Mouse (Mus musculus) gonadal fat pad, adult 2 months (tissue): ENCODE measurements around the gene Txk. TPM values are rescaled to one million over a fixed set of nuclear protein-coding genes. Genes with fewer than 3 reads are reported as not detected.
A peak's percentile ranks its signal among the peaks of the same experiment; 100 is the strongest.

Experiments used
- DNase-seq: peaks from one replicate; pipeline ENCODE4 v3.0.0-alpha.2; 2012; ENCODE audit warnings: low read depth
- polyA plus RNA-seq: library from polyadenylated mRNA; depleted of rRNA; stranded (reverse); fragments of >200 nt; gene quantifications from 2 replicates; pipeline ENCODE4 v1.2.3, GENCODE M21; 2012

Txk gene
- polyA plus RNA-seq, 1 experiment = 0.20 TPM

- no peak for DNase-seq
Observed at GRCm38 (mm10) chr5:72694684-72695083, 57.9 kb downstream of the Txk start.

GRCm38 (mm10) chr5:72690516-72690915 lies 62.1 kb downstream of the Txk start:
- DNase-seq = no peak

- DNase-seq = no peak
Observed at GRCm38 (mm10) chr5:72689556-72689955, 63.0 kb downstream of the Txk start.

DNA sequence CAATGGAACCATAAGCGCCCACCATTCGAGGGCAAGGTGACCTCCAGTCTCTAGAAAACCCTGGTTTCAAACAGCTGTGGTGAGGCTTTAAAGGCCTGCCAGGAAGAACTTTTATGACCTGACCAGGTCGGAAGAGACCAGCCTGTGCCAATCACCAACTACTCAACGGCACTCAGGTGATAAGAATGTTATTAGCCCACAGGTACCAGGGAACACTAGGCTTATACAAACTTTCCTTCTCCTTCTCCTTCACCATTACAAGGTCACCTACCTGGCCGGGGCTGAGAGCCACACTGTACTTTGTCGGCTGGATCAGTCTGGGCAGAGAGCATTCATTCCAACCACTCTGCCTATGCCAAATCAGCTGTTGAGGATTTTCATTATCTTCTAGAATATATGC lies 71.1 kb downstream of the Txk start:
- DNase-seq = no peak

DNA sequence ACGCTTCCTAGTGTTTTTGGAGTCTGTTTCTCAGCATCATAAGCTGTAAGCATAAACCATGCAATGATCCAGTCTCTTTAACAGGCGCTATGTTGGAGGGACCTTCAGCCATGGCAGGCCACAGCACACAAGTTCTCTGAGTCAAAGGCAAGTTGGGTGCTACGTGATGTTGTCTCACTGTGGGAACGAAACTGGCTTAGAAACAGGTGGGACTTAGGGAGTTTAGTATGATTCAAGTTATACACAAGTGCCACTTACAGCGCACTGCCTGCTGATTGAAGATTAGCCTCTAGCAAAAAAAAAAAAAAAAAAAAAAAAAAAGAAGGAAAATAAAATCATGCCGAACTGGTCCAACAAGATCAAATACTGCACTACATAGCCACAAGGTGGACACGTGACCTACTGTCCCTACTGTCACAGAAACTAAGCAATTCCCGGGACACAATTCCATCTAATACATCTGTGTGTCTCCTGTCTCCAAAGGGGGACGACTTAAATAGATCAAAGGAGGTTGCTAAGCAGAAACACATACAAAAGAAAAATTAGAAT lies 77.5 kb downstream of the Txk start:
- no peak for DNase-seq

- no peak for DNase-seq
Observed at GRCm38 (mm10) chr5:72671017-72671699, 81.4 kb downstream of the Txk start.

DNA sequence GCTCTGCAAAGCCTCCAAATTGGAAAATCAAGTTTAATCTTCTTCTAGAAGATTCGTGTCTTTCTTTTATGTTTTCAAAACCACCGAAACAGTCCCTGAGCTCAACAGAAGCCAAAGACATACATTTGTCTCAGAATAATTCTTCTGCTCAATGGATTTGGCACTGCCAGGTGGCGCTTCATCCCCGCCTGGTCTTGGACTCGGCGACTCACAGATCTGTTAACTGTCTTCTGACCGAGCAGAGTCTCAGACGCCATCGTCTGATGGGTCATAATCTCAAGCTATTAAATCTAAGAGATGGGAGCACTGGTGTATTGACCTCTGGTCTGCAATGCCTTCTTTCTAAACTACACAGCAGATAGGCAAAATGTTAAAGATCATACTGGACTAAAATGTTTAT lies 84.2 kb downstream of the Txk start:
- DNase-seq = no peak

GRCm38 (mm10) chr5:72666428-72666827 lies 86.1 kb downstream of the Txk start:
- no peak for DNase-seq

GRCm38 (mm10) chr5:72665281-72665680 lies 87.3 kb downstream of the Txk start:
- no peak for DNase-seq

DNA sequence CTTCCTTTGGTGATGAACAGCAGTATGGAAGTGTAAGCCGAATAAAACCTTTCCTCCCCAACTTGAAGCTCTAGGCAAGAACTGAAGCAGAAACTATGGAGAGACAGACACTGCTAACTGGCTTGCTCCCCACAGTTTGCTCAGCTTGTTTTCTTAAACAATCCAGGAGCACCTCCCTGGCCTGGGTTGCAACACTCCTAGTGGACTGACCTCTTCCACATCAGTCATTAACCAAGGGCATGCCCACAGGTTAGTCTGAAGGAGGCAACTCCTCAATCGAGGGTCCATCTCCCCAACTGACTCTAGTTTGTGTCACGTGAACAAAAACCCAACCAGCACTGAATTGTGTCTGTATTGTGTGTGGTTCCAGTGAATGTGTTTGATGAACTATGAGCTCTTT lies 87.7 kb downstream of the Txk start:
- DNase-seq = no peak

- no peak for DNase-seq
Observed at GRCm38 (mm10) chr5:72664126-72664525, 88.5 kb downstream of the Txk start.

DNA sequence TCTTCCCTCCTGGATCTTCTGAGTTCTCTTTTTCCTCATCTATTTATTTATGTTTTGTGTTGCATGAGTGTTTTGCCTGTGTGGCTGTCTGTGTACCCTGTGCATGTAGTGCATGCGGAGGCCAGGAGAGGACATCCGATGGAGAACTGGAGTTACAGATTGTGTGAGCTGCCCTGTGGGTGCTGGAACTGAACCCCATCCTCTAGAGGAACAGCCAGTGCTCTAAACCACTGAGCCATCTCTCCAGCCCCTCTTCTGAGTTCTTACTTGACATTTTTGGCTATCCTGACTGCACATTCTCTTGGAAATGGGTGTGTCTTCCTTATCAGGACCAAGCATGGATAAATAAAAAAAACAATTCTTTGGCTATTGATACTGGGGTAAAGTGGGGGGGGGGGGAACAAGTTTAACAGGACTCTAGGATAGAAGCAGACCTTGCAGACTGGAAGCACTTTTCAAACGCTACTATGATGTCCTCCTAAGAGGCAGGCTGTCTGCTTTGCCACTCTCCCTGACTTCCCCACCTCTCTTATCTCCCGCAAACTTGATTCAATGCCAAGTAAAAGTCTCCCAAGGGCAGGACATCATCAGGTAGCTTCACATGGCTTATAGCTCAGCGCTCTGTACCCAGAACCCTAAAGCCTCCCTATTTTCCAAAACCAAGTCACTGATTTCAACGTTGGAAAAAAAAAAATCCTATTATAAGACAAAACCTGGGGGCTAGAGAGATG lies 91.4 kb downstream of the Txk start:
- DNase-seq = no peak

- no peak for DNase-seq
Observed at GRCm38 (mm10) chr5:72658375-72658774, 94.2 kb downstream of the Txk start.

DNA sequence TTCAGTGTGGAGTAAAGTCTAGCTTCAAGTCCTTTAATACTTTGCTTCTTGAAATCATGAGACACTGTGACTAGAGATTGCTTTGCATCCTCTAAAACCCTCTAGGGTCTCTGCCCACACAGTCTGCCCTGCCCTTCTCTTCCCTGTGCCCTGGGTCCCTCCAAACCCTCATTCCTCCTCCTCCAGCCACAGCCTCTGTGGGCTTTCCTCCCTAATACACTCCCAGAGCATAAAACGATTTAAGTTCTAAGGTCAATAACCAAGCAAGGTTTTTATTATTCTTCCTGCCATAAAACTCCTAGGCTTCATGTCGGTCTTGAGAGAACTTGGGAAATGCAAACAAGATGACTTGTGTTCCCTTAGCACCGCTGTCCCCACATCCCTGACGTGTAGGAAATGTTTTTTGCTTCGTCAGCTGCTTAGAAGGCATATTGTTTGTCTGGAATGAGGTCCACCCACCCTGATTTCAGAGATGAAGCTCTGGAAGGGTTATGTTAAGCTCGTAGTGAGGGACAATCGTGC lies 96.2 kb downstream of the Txk start:
- DNase-seq = no peak

DNA sequence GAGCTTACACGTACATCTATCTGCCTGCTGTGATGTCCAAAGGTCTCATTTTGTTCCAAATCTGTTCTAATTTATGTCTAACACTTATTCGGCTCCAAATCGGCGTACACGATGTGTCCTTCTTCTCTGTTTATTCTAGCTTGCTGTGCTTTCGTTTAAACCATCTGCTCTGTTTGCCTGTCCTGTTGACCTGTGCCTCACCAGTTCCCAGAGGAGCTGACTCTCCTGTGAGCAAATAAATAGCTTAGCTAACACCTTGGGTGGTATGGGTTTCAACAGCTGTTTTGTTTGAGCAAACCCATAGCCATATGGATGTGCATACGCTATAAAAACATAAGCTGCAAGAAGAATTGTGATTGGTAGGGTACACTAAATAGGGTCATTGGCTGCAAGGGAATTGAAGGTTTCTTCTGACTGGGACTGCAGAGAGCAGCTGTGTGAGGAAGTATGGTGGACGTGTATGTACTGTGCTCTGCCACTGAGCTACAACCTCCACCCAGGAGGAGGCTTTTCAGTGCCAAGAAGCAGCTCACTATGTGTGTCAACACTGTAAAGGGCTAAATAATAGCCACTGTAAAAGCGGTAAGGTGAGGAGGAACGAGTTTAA lies 99.4 kb downstream of the Txk start:
- no peak for DNase-seq

DNA sequence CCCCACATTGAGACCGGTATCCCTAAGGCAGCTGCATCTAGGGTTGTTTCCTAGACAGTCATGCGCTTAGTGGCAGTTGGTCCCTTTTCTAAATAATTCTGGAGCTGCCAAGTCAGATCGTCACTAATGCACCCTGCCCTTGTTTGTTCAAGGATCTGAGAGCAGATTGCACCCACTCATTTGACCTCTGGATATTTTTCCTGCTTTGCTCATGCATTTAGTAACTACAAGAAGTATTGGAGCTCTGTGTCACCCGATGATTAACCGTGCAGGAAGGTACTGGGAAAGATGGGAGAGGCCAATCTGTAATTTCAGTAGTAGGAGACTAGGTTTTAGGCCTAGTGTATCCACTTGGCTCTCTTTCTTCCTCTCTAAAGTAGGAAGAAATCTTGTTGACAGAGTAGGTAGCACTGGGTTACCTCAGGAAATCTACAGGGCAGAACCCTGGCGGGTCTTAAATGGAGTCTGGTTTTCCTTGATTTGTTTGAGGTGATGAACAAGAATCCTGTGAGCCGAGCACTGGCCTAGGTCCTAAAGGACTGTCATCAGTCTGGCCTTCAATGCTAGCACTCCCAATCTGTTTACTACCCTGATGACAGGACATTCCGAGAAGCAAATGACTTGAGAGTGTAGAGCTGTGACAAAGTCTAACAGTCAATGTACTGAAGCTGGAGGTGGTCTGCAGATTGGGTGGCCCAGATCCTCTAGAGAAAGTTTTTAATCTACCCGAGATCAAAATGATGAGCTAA lies 103.4 kb downstream of the Txk start:
- DNase-seq = peak; percentile 96

GRCm38 (mm10) chr5:72647958-72648595 lies 104.5 kb downstream of the Txk start:
- DNase-seq = no peak

DNA sequence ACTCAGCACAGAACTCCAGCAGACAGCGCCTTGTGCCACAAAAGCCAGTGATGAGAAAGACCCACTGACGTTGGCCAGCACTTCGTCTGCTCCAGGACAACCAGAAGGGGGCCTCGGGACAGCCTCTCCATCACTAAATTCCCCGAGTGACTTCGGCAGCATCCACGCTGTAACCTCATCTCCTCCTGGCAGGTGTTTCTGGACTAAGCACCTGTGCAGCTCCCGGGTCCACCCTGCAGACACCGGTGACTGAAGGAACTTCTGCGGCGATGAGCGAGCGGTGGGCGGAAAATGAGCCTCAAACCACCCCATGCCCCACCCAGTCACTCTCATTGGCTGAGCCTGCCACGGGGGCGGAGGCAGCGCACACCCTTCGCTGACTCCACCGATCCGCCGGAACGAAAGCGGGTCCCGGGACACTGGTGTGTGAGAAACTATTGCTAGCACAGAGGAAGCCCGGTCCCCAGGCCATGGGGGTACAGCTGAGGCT lies 105.1 kb downstream of the Txk start, which contains the start of gene Nipal1:
Gene Nipal1 (plus strand): TSS at position 378 of the 490 bp plus-strand sequence.
- no peak for DNase-seq

GRCm38 (mm10) chr5:72646996-72647395 lies 105.6 kb downstream of the Txk start:
- DNase-seq = no peak

DNA sequence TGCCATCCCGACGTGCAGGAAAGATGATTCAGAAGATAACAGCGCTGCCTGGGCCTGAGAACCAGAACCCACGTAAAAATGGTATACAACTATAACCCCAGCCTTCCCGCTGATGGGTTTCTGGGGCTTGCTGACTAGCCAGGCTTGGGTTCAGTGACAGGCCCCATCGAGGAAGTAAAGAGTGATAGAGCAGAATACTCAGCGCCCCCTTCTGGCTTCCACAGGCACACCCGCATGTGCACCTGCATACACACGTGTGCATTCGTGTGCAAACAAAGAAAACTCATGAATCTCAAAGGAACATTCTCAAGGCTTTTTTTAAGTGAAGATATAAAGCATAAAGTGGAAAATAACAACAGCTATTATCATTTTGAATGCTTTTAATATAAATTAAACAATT lies 106.4 kb downstream of the Txk start:
- DNase-seq = no peak
